Comparison of ENCODE assay signal across 14 mouse cellular contexts in the genomic region with DNA sequence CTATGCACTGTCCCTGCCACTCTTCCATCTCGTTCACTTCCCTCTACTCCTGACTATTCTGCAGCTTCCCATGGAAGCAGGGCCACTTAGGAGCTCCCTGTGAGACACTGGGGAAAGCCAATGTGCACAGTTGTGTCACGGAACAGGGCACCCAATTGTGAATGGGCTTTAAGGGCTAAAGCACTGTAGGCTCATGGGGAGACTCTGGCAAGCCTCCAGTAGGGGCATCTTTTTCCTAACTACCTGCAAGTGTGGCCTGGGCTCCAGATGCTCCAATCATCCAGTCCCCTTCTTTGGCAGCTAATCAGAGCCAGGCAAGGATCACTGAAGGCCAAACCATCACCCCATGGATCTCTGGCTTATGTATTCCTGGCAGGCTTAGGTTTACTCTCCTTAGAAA.
"Had no signal": no experiment of that assay in that cellular context is flagged by ENCODE, and none has a peak within 500 bp of the region (broad histone marks: within the 10 kb centered on the region; RNA-seq: fewer than 3 reads in every experiment).

No protein-coding gene starts in this region.

- H3K4me1 ChIP-seq: liver, embryonic 15.5 days; megakaryocyte, embryonic 14.5 days; midbrain, embryonic 15.5 days; neural tube, embryonic 12.5 days; stomach, embryonic 15.5 days had no signal

- H3K9me3 ChIP-seq: liver, embryonic 15.5 days; midbrain, embryonic 15.5 days; stomach, embryonic 15.5 days had no signal

- H3K9ac ChIP-seq: liver, embryonic 15.5 days; midbrain, embryonic 15.5 days; neural tube, embryonic 12.5 days; stomach, embryonic 15.5 days had no signal

- H3K4me2 ChIP-seq: liver, embryonic 11.5 days; liver, embryonic 15.5 days; midbrain, embryonic 11.5 days; midbrain, embryonic 15.5 days; neural tube, embryonic 12.5 days; stomach, embryonic 15.5 days had no signal

- H3K4me3 ChIP-seq: liver, embryonic 15.5 days; megakaryocyte, embryonic 14.5 days; midbrain, embryonic 15.5 days; neural tube, embryonic 12.5 days; stomach, embryonic 15.5 days had no signal

- H3K36me3 ChIP-seq: liver, embryonic 15.5 days; midbrain, embryonic 15.5 days; neural tube, embryonic 12.5 days; stomach, embryonic 15.5 days had no signal

- ATAC-seq: lung, postnatal 0 days; midbrain, embryonic 15.5 days had no signal

- H3K27me3 ChIP-seq: liver, embryonic 15.5 days; megakaryocyte, embryonic 14.5 days; midbrain, embryonic 15.5 days; neural tube, embryonic 12.5 days; stomach, embryonic 15.5 days had no signal

- DNase-seq: kidney, postnatal 10 days; lung, adult 2 months; lung, postnatal 36 days; retina, postnatal 1 day; thymus, adult 2 months; thymus, postnatal 36 days had no signal

- H3K27ac ChIP-seq: liver, embryonic 15.5 days; midbrain, embryonic 15.5 days; neural tube, embryonic 12.5 days; stomach, embryonic 15.5 days had no signal
